Mouse (Mus musculus): ENCODE measurements around the gene Cby3.

Gene Cby3

DNA sequence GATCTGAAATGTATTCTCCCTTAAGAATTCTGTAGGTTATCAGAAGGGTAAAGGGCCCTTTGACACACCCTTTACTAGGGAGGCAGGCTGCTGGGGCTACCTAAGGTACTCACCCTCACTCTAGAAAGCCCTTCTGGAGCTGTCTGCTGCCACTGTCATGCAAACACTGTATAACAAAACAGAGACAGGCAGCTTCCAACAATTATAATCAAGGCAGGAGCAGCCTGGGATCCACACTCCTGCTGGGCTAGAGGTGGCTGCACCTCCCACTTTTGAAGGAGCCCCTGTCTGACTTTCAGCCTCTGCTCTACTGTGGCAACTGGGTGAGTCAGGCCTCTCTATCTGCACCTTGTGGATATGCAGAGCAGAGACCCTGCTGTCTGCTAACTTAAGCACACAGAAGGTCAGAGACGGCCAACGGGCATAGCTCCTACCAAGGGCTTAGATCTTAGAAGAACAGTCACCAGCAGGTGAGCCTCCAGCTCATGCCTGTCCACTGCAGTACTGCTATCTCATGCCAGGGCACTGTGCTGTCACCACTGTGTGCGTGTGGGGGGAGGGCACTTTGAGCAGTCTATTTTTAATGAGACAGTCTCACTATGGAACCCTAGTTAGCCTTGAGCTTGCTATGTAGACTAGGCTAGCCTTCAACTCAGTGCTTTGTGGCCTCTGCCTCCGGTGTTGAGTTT lies 37.2 kb downstream of the Cby3 start:
- no peak for DNase-seq

DNA sequence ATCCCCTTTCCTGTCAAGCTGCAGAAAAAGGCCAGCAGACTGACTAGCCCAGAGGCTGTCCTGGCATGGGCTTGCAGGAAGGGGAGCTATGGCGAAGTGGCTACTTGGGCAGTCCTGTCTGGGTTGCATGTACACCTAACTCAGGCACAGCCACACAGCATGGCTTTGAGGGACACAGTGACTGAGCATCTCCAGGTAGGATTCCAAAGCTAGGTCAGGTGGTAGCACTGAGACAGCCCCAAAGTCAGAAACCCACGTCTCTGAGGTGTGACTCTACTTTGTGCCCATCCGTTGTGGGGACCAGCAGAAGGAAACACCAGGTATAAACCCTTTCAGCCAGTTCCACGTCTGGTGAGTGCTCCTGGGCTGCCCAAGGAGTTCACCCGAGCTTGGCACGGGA lies 39.0 kb downstream of the Cby3 start:
- no peak for DNase-seq

DNA sequence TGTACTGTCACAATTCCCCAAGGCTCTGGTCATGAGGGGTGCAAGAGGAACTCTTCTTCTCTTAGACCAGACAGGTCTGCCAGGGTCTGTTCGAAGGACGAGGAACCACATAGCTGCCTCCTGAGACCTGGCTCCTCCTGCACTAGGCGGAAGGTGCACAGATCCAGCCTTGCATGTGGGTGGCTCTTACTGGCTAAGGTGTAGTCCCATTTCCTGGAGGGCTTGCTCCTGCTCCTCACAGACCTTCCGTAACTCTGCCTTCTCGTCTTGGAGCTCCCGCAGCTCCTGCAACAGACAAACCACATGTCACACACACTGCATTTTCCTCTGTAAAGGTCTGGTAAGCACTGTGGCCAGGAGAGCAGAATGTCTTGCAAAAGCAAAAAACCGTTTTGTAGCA lies 40.5 kb downstream of the Cby3 start:
- DNase-seq: no peak

DNA sequence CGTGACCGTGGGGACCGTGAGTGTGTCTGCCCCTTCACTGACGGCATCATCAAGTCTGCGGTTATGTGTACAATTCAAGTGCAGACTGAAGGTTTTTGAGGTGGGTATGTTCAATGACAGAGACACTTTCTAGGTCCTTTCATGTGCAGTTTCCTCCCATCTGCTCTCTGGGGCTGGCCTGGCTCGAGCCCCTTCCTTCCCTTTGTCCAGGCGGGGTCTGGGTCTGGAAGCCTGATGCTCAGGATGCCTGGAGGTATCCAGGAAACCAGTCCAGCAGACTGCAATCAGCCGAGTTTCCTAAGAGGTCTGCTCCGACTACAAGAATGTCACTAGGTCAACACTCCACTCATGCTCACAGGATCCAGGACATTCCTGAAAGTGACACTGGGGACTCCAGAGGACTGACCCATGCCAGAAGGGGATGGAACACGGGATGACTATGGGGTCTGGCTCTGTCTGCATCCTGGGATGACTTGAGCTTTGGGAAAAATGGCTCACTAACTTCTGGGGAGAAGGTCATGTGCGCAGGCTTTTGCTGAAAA lies 42.6 kb downstream of the Cby3 start:
- no peak for DNase-seq

DNA sequence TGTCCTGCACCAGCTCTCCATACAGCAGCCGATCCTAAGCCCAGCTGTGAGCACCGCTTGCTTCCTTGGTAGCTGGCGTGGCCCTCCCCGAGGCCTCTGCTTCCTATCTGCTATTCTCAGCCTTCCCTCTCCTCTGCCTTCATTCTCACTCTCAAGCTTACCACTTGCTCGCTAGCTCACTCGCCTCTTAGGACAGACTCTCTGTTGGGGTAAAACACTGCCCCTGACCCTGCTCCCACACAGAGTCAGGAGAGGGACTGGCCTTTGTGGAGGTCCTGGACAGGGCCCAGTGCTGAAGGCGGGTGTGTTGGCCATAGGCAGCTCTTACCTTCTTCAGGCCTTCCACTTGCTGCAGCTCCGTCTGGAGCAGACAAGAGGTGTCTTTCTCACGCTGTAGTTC lies 43.1 kb downstream of the Cby3 start:
- DNase-seq: no peak

DNA sequence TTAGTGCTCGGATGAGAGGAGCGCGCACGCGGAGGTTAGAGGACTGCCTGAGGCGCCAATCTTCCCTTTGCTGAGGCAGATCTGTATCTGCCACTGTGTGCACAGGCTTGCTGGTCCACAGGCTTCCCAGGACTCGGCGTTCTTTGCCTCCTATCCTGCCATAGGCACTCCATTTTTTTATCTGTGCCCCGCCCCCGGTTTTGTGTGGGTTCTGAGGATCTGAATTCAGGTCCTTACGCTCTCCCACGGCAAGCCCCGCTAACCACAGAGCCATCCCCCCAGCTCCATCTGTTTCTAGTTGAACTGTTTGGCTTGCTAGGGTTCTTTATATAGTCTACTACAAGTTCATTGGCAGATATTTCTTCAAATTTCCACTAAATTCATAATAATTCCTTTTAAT lies 44.5 kb downstream of the Cby3 start:
- no peak for DNase-seq

DNA sequence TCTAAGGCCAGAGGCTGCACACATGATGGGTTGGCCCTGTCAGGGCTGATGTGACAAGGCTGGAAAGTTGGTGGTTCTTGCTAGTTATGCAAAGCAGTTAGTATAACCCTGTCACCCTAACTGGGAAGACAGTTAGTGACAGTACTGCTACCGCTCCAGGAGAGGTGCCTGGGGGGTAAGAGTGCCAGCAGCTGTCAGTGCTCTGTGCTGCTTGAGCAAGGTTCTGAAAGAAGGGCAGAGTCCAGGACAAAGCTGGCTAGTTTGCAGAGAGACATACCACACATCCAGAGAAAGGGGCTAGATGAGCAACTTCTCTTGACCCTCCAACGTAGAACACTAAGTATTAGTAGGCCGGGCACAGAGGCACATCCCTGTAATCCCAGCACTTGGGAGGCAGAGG lies 48.2 kb downstream of the Cby3 start:
- DNase-seq: no peak

DNA sequence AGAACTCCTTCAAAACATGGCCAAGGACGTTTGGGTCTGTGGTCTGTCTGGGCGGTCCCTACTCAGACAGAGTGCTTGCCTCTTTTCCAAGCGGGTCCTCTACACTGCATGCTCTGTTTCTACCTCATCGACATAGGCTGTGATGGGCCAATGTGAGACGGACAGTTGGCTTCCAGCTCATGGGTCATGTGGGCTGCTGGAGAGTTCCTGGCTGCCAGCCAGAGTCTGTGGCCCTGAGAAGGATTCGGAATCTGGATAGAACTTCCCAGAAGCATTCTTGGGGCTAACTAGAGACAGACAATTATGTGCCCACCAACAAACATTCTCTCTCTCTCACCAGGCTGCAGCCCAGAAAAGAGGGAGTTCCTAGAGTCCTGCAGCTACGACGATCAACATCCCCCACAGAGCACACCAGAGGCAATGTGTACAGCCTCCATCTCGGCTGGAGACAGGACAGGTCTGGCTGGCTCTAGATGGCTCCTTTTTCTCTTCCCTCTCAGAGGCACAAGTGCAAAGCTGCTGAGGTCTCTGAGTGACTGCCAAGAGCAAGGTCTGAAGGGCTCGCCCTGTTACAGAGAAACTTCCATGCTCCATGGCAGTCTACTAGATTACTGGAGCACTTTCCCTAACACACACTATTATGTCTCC lies 49.2 kb downstream of the Cby3 start:
- no peak for DNase-seq

DNA sequence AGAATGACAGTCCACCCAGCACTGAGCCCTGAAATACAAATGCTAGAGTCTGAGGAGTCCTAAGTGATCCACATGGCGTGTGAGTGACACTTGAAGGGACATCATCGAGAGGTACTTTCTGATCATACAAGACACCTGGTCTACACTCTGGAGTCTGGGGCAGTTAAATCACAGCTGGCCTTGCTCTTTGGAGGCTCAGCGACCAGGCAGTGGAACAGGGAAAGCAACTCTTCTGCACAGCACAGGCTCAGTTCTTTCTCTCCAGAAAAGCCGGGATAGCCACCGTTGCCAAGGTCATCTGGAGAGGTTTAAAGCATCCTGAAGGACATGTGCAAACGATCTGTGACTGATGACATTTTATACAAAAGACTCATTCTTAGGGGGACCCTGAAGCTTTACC lies 53.0 kb downstream of the Cby3 start:
- DNase-seq: no peak

All from right cerebral cortex, adult 18-20 months (tissue).